Mouse (Mus musculus) testis, adult 2 months (tissue): ENCODE measurements around the gene Kirrel3.

Experiments used
- CTCF ChIP-seq: fragments of 200-500 bp; IDR thresholded peaks from 2 replicates; pipeline ENCODE4 v1.5.1; 2012; ENCODE audit warnings: low read depth, mild to moderate bottlenecking, inconsistent platforms, low read length, moderate library complexity; ENCODE audit not compliant: control insufficient read depth, insufficient read depth, insufficient replicate concordance
- POLR2A ChIP-seq: fragments of 200-500 bp; IDR thresholded peaks from 2 replicates; pipeline ENCODE4 v1.6.1; 2012; ENCODE audit warnings: low read depth, mild to moderate bottlenecking, inconsistent platforms, low read length, moderate library complexity; ENCODE audit not compliant: control insufficient read depth

GRCm38 (mm10) chr9:34901216-34901615 lies 415.5 kb downstream of the Kirrel3 start:
- TF ChIP-seq POLR2A (no peak), CTCF (no peak)
